Mouse (Mus musculus): ENCODE results near the gene Stat6. TPM values are rescaled to one million over a fixed set of nuclear protein-coding genes. Genes with fewer than 3 reads are reported as not detected.

The Stat6 gene
- total RNA-seq (2015; ENCODE audit: low replicate concordance) (15.7 and 16.7 TPM in 2 replicates), total RNA-seq (2017; ENCODE audit: low replicate concordance) (15.9 and 27.1 TPM in 2 replicates)

DNA sequence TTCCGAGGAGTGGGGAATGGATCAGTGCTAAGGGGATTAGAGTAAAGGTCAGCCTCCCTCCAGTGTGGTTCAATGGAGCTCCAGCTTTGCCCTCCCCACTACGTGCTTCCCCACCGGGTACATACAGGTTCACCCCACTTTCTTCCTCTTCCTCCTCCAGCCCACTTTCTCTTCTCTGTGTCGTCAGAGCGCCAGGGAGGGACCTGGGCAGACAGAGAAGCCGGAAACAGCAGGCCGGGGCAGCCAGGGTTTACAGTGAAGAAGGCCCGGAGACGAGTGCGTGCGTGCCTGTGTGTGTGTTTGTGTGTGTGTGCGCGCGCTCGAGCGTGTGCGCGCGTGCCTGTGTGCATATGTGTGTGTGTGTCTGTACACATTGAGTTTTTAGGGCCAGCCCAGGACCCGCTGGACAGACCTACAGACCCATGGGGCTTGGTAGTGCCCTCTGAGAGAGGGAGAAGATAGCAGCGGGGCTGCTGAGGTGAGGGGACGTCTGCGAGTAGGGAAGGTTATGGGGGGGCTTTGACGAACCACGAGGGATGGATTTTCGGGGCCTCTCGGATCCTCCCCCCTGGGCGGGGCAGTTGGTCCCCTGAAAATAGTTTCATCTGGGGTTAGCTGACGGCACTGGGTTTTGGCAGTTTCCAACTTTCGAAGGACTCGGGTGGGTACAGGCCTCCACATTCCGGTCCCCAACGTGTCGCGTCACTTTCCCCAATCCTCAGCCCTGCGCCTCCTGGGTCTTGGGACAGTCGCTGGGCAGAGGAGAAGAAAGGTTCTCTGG is at the start of gene Stat6:
TSS of gene Stat6 (plus strand) at position 215 of the 781 bp plus-strand sequence.
- peak; percentile 77 for ATAC-seq (replicated peaks; ENCODE audit: low FRiP score, poor library complexity, severe bottlenecking)

GRCm38 (mm10) chr10:127594405-127594804 is 48.4 kb upstream of the Stat6 start:
- ATAC-seq (replicated peaks; ENCODE audit: low FRiP score, poor library complexity, severe bottlenecking): no peak

- ATAC-seq (replicated peaks; ENCODE audit: low FRiP score, poor library complexity, severe bottlenecking): no peak
Measured at GRCm38 (mm10) chr10:127594930-127595715, 47.7 kb upstream of the Stat6 start.

GRCm38 (mm10) chr10:127596321-127596941 is 46.4 kb upstream of the Stat6 start:
- ATAC-seq (replicated peaks; ENCODE audit: low FRiP score, poor library complexity, severe bottlenecking): no peak

- ATAC-seq (replicated peaks; ENCODE audit: low FRiP score, poor library complexity, severe bottlenecking): no peak
Measured at GRCm38 (mm10) chr10:127597311-127597901, 45.4 kb upstream of the Stat6 start.

DNA sequence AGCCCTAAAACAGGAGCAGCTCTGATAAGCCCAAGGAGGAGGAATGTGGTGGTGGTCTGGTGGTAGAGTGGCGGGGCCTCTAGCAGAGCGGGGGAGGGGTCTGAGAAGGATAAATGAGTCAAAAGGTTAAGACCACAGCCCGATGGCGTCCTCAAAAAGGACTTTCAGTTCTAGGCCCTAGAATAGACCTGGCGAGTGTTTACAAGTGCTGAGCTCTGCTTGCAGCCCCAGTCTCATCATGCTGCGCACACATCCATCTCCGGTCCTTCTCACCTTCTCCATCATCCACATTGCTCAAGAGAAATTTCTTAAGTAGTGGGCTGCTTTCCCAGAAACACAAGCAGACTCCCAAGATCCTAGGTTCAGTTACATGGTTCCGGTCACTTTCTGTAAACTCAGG is 44.2 kb upstream of the Stat6 start:
- ATAC-seq (replicated peaks; ENCODE audit: low FRiP score, poor library complexity, severe bottlenecking): no peak

DNA sequence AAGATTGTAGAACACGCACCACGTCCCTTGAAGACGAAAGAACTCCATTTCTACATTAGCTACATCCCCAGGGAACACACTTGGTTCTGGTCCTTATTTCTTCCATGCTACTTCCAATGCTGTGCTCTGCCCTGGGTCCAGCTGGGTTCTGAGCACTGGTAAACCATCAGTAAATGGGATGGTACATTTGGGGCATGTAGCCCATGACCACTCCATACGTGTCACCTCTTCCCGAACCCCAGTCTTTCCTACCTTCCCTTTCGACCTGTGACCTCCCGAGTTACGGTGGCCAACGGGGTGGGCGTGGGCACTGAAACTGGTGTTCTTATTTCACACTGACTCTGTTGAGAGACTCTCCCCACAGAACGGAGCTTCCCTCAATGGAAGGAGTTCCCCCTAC is 43.5 kb upstream of the Stat6 start:
- ATAC-seq (replicated peaks; ENCODE audit: low FRiP score, poor library complexity, severe bottlenecking): no peak

GRCm38 (mm10) chr10:127599779-127600541 is 42.8 kb upstream of the Stat6 start:
- no peak for ATAC-seq (replicated peaks; ENCODE audit: low FRiP score, poor library complexity, severe bottlenecking)

GRCm38 (mm10) chr10:127602194-127602593 is 40.6 kb upstream of the Stat6 start:
- ATAC-seq (replicated peaks; ENCODE audit: low FRiP score, poor library complexity, severe bottlenecking): no peak

DNA sequence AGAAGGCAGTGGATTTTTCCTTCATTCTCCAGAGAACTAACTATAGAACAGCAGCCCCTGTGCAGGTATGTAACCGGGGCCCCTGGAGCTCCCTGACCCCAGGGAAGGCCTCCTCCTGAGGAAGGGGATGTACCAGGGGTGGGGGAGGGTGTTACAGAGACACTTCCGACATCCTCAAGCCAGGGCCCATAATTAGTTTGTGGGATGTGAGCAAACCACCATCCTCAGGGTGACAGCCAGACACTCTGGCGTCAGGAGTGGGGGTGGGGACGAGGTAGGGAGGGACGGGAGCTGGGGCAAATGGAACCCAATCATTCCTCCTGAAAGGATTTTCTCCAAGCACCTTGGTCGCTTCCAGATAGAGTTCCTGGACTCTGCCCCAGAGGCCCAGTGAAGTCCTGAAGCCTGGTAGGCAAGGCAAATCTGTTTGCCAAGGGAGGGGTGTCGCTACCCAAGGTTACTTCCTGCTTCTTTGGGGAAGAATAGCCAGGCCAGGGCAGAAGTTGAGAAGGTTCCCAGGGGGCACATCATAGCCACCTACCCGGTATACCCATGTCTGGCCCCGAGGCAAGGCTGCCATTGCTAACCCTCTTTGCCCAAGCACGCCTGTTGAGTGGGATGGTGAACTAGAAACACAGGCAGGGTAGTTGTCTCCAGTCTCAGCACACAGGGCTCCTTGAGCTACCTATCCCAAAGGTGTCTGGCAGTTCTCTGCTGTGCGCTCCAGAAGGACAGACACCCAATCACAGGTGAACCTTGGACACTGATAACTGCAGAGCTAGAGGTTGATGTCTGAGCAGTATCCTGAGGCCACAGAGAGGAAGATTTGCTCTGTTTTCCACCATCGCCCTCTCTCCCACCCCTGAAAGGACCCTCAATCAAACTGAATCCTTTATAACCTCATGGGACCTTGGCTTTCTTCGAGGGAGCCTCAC is 39.1 kb upstream of the Stat6 start:
- ATAC-seq (replicated peaks; ENCODE audit: low FRiP score, poor library complexity, severe bottlenecking): no peak

DNA sequence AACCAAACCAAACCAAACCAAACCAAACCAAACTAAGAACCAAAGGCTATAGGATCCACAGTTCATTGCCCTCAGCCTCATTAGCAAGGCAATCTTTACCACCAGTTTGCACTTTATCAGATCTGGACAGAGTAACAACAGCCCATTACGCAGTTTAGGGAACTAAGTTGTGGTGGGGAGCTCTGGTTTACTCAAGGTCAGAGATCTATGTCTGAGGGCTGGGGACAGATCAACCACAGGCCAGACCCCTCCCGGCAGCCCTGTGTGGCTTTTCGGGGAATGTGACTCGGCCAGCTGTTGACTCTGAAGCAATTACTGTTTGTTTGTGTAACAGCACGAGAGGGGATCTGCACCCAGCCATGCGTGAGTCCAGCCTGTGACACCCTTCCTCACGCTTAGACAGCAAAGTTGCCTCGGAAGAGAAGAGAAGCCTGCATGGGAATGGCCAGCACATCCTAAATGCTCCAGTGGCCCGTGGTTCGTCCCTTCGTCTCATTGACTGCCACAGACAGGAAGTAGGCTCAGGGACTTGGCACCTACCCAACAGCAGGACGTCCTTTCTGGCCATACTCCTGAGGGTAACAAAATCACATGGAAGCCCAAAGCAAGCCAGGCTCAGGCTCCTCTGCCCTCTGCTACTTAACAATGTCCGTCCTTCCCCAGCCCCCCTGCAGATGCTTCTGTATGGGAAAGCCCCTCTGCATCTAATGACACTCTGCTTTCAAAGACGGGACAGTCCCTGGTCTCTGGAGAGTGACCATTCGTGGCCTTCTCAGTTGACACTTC is 38.1 kb upstream of the Stat6 start:
- no peak for ATAC-seq (replicated peaks; ENCODE audit: low FRiP score, poor library complexity, severe bottlenecking)

- ATAC-seq (replicated peaks; ENCODE audit: low FRiP score, poor library complexity, severe bottlenecking): no peak
Measured at GRCm38 (mm10) chr10:127605251-127605547, 37.6 kb upstream of the Stat6 start.

- ATAC-seq (replicated peaks; ENCODE audit: low FRiP score, poor library complexity, severe bottlenecking): no peak
Measured at GRCm38 (mm10) chr10:127605756-127606155, 37.0 kb upstream of the Stat6 start.

GRCm38 (mm10) chr10:127607059-127607458 is 35.7 kb upstream of the Stat6 start:
- no peak for ATAC-seq (replicated peaks; ENCODE audit: low FRiP score, poor library complexity, severe bottlenecking)

- no peak for ATAC-seq (replicated peaks; ENCODE audit: low FRiP score, poor library complexity, severe bottlenecking)
Measured at GRCm38 (mm10) chr10:127609415-127610065, 33.2 kb upstream of the Stat6 start.

GRCm38 (mm10) chr10:127610066-127610415 is 32.7 kb upstream of the Stat6 start:
- no peak for ATAC-seq (replicated peaks; ENCODE audit: low FRiP score, poor library complexity, severe bottlenecking)

DNA sequence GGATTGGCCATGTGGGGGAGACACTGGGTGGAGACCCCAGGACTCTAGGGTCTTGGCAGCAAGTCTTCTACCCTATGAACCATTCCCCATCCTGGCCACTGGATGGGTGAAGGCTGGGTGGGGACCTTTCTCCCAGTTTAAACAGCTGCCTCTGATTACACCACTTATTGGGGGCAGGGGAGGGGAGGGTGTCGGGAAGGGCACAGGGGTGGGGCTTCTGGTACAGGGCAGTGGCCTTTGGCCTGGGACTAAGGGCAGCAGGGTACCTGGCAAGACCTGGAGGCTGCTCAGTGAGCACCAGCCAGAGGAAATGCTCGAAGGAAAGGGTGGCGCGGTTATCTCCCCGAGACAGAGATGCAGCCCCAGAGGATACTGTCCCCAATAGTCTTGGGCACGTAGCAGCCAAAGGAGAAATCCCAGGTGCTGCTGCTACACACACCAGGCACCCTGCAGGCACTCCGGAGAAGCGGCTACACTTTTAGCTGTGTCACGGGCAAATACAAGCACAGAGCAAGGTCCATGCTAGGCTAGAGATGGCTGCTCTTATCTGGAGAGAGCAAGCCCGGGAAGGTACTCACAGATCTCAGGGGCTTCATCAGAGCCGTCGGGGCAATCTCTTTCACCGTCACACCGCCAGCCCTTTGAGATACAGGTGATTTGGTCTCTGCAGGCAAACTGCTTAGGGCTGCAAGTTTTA is 30.6 kb upstream of the Stat6 start:
- ATAC-seq (replicated peaks; ENCODE audit: low FRiP score, poor library complexity, severe bottlenecking): no peak
